Mouse (Mus musculus): ENCODE measurements at regions not wholly inside any gene's neighbourhood (a gene's known extent, or its start where the extent isn't known, plus 50 kb on each side); places are given as distances from the start of the nearest gene placed in this dataset.

DNA sequence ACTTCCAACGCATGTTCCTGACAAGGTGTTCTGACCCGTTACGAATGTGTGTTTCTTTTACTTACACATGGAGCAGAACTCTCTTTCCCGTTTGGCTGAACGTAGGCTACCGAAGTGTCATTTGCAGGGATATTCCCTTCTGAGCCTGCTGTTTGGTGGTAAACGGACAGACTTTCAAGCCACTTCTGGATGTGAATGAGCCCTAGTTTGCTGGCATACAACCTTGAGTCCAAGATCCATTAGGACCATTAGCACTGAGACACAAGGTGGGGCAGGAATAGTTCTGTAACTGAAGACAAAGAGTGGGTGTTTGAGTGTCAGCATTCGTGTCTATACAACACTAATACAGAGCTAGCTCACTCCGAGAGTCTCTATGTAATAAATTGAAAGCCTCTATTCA lies 113.3 kb upstream of the Rmdn2 start:
- no peak for DNase-seq (ENCODE audit: low read depth)

DNA sequence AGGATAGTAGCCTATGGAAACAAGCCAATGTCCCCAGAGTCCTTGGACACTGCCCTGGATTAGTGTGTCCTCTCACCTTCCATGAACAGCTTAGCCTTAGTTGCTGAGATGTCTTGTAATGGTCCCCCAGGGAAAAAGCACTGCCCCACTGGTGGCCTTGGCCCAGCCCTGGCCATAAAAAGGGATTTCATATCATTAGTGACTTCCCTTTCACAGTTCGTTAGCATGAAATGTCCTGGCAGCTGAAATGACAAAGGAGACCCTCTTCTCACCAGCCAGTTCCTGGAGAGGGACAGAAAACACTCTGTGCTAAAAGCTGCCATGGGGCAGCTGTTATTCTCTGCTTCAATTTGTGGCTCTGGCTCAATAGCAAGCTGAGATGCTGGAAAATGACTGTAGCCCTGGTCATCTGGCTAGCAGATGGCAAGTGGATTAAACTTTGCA lies 110.6 kb upstream of the Rmdn2 start:
- DNase-seq (ENCODE audit: low read depth), result no peak

DNA sequence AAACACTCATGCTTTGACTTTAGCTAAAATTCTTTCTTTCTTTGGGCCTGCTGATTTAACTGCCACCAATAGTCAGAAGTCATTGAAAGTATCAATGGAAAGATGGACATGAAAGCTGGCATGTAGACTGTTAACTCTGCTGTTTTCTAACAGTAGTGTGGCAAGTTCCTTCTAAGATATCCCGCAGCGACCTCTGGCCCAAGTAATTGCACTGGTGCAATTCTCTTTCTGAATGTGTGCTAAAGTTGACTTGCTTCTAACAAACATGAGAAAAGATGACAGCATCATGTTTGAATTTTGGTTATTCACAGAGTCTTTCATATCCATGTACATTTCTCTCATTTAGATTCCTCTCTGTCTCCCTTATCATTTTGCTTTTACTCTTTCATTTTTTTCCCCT lies 109.7 kb upstream of the Rmdn2 start:
- DNase-seq (ENCODE audit: low read depth), result no peak

DNA sequence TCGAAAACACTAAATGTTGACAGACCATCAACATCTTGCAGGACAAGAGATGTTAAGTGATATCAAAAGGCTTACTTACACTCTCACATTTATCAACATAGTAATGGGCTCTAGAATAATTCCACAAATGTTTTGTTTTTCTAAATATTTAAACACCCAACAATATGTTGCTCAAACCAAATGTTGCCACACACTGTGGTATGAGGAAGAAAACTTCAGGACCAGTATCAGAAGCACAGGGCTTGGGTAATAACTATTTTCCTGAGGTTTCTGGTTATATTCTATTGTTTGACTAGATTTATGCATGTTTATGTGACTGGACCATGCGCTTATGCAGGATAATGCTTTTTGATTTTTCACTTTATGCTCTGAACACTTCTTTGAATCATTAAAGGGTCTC lies 108.6 kb upstream of the Rmdn2 start:
- no peak for DNase-seq (ENCODE audit: low read depth)

DNA sequence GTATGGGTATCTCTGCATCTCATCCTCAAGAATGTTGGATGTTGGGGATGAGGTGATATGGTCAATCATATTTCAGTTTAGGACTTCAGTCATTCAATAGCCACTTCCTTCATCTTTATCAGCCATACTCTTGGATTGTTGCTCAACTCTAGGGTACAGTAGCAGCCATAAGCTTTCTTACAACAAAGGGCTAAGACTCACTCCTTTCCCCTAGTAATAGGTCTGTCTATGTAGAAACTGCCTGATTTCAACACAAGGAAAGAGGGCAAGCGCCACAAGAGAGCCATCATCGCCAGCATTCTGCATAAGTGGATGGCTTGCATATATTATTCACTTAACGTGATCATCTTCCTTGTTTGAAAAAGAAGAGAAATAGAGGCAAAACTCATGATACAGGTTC lies 107.5 kb upstream of the Rmdn2 start:
- DNase-seq (ENCODE audit: low read depth), result no peak

DNA sequence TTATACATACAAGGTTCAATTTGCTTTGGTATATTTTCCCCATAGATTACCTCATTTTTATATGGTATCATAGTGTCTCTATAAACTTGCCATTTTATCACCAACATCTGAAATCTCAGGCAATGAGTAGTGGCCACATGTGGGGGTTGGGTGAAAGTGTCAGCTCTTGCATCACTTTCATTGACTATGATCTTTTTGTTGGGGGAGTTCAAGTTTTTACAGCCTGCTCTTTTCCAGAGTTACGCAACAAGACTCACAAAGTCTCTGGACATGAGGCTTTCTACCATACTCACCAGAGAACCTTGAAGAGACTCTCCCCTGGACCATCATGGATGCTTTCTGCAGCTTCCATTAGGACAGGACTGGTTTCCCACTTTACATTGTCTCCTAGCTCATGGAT lies 106.1 kb upstream of the Rmdn2 start:
- no peak for DNase-seq (ENCODE audit: low read depth)

DNA sequence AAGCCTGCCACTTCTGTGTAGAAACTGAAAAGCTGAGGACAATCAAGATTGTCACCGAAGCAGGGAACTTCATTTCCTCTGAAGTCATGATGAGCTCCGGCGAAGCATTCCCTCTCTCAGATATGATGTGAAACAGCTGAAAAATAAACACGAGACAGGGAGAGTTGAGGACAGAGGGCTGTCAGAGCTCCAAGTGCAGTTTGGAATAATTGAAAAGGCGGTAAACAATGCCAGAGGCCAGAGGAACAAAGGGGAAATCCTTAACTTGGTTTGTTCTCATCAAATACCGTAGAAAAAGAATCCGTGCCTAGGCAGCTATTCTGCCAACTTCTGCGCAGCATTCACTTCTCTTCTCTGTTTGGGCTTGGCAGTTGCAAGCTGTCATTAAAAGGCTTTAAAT lies 102.4 kb upstream of the Rmdn2 start:
- no peak for DNase-seq (ENCODE audit: low read depth)

DNA sequence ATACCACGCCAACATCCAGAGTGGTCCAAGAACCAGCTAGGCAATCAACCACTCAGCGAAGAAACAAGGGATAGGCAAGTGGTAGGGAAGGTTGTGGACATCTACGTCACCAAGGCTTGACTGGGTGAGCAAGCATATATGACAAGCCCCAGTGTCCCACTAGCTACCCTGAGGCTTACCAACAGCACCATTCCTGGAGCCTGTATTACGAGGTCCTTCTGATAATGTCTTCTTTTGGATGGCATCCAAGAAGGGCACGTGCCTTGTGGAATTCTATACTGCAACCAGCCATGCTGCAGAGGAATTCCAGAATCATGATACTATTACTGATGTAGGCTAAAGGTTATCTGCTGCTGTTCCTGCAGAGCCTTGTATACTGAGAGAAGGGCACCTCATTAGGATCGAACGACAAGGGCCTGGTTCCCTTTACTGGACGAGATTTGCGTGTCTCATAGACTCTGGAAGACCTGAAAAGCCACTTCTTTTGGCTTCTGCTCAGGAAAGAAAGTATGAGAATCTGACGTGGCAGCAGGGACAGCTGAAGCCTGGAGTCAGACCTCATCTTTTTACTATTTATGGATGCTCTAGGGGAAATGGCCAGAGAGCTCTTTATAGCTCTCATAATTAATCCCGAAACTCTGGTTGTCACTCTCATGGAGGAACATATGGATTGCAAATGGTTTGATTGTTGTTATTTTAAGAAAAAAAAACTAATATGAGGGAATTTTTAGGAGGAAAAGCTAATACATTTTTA lies 101.5 kb upstream of the Rmdn2 start:
- no peak for DNase-seq (ENCODE audit: low read depth)

DNA sequence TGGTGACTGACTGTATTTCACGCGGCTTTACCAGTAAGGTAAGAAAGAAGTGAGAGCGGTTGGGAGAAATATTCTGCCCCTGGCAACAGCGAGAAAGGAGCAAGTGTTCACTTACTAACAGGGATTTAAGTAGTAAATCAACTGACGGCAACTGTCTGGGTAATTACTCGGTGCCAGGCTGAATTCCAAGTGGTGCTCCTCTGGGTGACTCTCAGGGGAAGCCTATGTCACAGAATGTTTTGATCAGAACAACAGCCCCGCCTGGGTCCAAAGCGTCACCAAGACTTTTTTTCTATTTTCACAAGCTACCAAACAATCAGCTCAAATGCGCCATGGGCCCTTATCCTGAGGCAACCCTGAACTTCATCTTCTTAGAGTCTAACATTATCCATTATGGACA lies 100.4 kb upstream of the Rmdn2 start:
- no peak for DNase-seq (ENCODE audit: low read depth)

DNA sequence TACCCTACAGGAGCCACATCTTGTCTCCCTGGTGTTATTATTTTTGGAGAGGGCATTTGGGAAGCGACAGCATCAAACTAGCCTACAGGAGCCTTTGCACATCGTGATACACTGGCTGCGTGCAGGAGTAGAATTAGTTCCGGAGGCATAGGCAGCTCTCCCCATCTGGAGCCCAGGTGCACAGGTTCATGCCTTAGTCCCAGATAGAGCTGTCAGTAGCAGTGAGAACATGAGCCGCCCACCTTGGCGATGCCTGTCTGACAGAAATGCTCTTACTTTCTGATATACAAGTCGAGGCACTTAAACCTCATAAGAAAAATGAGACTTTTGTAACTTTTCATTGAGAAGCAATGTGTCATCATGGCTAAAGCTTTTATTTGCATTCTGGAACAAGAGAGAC lies 97.6 kb upstream of the Rmdn2 start:
- no peak for DNase-seq (ENCODE audit: low read depth)

DNA sequence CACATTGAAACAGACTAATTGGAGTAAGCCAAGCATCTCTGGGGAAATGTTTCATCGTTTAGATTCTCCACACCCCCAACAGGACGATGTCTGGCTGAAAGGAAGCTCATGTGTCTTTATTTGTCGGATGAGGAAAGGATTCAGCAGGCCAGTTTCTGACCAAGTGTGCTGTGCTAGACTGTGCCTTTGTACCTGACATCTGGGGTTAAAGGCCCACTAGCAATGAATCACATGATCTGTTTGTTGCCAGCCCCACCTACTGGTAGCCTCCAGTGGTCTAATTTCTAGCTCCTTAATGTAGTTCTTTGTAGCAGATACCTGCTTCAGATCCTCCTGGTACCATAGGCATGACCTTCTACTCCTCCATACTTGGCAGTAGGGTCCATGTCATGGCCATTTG lies 93.5 kb upstream of the Rmdn2 start:
- DNase-seq (ENCODE audit: low read depth), result peak; percentile 53

DNA sequence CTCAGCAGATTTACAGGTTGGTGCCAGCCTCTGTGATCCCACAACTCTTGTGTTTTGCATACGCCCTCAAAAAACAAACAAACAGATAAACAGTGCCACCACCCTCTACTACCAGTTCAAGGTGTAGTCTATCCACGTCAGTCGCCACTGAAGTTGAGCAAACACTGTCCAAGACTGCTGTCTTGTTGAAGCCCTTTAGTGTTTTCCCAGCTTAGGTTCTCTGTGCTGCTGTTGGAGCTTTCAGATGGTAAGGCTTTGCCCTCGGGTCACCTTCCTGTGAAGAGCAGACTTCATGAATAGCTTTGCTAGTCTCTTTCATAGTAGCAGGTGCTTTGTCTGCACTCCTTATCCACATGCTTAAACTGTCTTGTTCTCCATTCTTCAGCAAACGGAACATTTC lies 93.0 kb upstream of the Rmdn2 start:
- no peak for DNase-seq (ENCODE audit: low read depth)

DNA sequence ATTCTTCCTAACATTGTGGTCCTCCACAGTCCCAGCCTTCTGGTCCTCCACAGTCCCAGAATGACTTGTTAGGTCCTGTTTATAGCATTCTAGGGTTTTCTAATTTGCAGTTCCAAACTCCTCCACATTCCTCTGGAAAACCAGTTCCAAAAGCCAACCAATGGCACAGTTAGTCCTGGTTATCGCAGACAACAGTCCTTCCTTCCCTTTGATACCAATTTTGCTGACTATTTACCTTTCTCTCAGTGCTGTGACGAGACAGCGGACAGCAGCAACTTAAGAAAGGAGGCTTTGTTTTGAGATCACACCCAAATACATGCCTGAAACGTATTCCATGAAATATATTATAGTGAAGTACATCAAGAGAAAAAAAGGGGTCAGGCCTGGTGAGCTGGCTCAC lies 92.3 kb upstream of the Rmdn2 start:
- no peak for DNase-seq (ENCODE audit: low read depth)

DNA sequence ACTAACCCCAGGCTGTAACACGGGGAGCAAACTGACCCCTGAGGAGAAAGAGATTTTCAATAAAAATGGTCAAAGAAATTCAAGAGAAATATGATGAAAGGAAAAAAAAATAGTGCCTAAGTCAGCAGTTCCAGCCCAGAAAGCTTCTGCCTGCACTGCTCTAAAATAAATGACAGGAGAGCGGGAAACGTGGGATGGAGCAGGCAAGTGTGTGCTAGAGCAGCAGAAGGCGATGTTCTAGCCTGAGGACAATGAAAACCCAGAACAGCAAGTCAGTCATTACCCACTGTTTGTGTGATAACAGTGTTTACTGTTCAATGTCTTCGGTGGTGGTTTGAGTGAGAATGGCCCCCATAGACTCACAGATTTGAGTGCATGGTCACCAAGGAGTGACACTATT lies 91.4 kb upstream of the Rmdn2 start:
- no peak for DNase-seq (ENCODE audit: low read depth)

DNA sequence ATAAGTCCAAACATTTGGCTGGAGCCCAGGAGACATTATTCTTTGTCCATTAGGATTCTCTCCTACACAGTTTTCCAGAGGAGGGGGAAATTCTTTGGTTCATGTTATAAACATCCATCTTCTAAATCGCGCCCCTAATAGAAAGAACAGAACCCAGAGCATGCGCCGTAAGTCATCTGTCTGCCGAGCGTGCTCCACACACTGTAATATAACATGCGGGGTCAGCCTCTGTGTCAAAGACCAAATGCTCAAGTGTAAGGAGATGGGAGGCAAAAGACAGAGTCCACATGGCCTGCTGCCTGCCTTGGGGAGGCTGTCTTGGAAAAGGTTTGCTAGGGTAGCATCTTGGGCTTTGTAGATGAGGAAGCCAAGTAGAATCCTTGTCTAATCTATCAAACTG lies 90.0 kb upstream of the Rmdn2 start:
- DNase-seq (ENCODE audit: low read depth), result no peak

DNA sequence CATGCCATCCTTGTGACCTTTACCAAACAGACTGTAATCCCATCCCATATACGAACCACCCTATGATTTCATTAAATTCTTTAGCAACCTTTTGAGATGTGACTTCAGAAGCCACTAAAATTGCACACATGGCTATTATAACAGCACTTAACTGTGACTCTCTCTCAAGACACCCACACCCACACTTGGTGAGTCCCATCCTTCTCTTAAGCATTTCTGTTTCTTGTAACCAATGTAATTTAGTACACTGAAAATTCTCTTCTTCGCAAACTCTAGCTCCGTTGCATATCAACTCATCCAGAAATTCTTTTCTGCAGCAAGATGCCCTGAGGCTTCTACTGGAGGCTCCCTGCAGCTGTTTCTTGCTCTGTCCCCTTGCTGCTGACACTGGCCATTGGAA lies 88.4 kb upstream of the Rmdn2 start:
- no peak for DNase-seq (ENCODE audit: low read depth)

DNA sequence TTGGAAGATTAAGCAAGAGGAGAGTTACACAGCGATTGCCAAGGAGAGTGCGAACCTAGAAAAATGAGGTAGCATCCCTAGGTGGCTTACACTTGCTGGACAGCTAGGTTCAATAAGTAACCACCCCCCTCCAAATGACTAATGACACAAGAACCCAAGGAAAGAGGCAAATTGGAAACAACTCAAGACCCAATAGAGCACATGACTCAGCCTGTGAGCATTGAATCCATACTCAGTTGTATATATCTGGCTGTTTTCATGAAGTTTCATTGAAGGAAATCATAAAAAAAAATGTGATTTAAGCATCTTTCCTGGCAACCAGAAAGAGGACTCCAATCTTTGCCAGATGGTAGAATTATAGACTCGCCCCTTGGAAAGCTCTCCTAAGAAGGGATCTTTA lies 84.3 kb upstream of the Rmdn2 start:
- no peak for DNase-seq (ENCODE audit: low read depth)

DNA sequence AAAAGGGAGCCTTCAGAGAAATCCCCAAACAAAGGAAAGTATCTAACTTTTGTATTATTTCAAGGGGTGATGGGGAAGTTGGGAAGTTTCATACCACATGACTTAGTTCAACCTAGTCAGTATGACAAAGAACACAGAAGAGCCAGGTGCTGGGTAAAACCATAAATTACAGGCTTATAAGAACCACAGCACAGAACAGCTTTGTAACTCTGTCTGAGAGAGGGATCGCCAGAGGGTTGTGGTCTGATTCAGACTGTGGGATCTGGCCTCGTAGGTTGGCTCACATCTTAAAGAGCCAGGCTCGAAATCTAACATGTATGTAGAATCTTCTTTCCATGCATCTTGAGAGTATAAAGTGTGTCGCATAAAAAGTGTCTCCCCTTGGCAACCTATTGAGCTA lies 75.1 kb upstream of the Rmdn2 start:
- DNase-seq (ENCODE audit: low read depth), result no peak

DNA sequence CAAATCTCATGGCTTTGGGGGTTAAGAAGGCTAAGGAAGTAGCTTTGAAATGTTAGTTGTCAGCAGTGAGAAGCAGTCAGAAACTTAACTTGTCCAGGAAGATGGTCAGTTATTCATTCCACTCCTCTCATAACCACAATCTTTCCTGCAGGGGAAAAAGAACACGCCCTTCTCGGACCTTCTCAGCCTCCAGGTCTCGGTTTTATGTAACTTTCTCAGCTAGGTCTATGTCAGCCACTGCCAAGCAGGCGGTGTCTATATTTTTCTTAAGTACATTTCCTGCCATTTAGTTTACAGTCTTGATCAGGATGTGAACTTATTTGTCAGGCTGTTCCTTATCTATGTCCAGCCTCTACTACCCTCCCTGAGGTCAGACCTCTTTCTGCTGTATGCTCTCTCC lies 72.9 kb upstream of the Rmdn2 start:
- no peak for DNase-seq (ENCODE audit: low read depth)

DNA sequence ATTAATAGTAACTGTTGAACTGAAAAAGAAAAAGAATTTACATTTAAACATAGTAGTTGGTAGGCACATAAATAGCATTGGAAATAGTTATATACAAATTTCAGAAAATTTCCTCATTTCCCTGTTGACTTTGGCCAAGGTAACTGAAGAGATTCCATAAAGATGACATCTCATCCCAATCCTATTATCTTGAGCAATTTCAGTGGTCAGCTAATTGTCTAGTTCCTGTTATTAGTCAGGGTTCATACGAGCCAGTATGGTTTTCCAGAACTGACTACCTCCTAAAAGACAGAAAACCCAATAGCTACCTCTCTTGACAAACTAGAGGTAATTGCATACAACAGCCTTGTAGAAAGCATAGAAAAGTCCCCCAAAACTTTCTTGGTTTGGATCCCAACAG lies 71.6 kb upstream of the Rmdn2 start:
- DNase-seq (ENCODE audit: low read depth), result no peak

DNA sequence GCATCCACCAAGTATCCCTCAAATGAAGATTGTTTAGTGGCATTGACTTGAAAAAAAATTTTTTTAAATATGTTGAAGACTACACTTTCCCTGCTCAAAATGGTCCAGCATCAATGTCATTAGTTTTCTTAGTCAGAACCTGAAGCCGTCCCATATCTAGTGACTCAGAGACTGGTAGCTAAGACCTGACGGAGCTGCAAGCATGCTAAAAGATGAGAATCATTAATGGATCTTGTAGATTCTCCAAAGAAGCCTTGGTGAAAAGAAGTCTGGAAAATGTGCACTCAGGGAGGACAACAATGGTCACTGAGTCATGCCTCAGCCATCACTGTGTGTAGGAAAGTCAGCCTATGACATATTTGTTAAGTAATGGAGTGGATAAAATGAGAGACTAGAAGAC lies 71.2 kb upstream of the Rmdn2 start:
- no peak for DNase-seq (ENCODE audit: low read depth)

DNA sequence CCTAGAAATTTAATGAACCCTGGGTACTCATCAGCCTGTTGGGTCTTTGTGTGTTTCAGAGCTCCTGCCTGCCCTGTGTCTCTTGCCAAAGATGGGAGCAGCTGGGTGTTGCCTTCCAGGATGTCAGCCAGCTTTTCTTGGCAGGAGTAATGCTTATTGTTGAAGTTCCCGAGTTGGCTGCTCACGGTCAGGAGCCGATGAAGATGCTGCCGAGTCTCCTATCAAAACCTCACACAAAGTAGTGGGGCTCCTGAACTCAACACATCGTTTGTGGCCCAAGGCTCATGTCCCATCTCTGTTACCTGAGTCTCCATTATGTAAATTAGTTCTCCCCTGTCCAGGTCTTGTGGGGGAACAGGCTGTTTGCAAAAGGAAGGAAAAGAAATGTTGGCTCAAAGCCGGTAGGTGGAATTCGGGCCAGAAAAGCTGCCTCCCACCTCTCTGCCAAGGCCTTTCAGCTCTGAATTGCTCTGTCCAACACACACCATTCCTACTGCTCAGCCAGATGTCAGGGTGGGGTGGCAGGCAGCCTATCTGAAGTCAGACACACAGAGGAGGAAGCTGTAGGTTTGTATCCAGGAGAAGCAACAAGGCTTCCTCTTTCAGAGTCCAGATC lies 67.6 kb upstream of the Rmdn2 start:
- no peak for DNase-seq (ENCODE audit: low read depth)

DNA sequence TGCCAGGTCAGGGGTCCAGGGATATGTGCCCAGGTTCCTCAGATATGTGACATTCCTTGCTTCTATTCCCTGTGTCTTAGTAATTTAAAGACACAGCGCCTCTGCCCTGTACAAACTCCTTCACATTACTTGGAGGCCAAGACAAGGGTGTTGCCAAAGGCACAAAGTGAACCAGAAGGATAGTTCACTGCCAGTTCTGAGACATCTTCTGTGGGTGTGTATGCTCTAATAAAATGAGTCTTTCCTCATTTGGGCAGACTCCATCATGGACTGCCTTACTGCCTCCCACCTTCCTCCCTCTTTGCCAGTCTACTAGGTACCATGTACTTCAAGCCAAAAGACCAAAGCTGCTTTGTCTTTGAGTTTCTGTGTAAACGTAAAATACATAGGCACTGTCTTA lies 65.8 kb upstream of the Rmdn2 start:
- no peak for DNase-seq (ENCODE audit: low read depth)

DNA sequence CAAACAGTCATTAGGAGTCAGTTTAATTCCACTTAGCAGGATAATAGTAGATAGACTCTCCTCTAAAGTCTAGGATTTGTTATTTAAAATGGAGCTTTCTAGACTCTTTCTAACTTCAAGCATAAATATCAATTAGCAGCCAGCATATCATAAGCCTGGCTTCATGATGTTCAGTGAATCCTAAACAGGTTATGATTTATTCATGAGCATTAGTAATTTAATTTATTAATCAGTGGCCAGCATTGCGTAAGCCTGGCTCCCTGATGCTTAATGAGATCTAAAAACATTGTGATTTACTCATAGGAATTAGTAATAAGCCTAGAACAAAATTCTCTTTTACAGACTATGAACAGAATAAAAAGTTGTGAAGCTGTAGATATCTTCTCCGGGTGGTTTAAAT lies 64.6 kb upstream of the Rmdn2 start:
- no peak for DNase-seq (ENCODE audit: low read depth)
